Mouse (Mus musculus) adrenal gland, adult (tissue): ENCODE data around the gene Dct.

Source experiments
- DNase-seq, 2 experiments: peaks; one replicate each; pipeline ENCODE4 v3.0.0; 2022 to 2023; ENCODE audit warnings: low spot score in 1 of 2; ENCODE audit not compliant: inconsistent age in 2 of 2

The Dct gene

DNA sequence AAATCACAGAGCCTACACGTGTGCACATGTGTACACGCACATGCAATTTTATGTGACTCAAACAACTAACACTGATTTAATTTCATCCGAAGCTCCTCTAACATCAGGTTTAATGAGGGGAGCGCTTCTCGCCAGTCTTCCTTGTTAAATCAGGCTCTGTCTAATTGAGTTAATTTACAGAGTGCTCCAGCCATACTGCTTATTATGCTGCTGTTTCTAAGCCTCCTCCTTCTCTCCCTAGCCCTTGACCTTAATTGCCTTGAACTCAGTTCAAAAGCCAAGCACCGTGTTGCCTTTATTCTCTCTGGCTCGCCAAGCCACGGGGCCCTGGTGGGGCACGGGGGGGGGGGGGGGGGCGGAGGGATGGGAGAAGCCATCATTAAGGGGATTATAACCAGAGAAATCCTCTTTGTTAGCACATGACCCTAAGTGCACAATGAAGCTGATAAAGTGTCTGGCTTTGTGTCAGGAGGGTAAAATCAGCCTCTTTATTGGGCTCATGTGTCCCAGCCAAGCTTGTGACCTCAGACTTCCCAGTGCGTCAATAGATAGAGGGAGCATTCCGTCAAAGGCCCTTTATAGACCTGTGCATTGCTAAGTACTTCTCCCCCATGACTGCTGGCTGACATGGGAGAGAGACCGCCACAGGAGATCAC lies at the start of gene Dct:
Dct (minus strand) TSS at position 270 of the 656 bp plus-strand sequence.
- no peak for DNase-seq

- DNase-seq, result no peak
These were observed 49.4 kb upstream of the Dct start for GRCm38 (mm10) chr14:118101227-118101990.

DNA sequence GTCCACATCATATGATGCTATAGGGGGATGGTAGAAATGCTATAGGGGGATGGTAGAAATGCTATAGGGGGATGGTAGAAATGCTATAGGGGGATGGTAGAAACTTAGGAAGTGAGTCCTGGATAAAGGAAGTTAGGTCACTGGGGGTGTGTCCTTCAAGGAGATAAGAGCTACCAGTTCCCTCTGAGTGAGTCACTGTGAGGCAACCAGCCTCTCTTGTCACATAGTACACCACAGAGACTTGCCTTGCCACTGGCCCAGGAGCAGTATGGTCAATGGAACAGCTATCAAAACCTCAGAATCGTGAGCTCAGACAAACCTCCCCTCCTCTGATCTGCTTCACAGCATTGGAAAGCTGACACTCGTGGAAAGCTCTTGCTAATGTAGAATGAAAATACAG lies 46.2 kb upstream of the Dct start:
- DNase-seq, result no peak

GRCm38 (mm10) chr14:118089806-118090392 lies 37.9 kb upstream of the Dct start:
- DNase-seq, result no peak

DNA sequence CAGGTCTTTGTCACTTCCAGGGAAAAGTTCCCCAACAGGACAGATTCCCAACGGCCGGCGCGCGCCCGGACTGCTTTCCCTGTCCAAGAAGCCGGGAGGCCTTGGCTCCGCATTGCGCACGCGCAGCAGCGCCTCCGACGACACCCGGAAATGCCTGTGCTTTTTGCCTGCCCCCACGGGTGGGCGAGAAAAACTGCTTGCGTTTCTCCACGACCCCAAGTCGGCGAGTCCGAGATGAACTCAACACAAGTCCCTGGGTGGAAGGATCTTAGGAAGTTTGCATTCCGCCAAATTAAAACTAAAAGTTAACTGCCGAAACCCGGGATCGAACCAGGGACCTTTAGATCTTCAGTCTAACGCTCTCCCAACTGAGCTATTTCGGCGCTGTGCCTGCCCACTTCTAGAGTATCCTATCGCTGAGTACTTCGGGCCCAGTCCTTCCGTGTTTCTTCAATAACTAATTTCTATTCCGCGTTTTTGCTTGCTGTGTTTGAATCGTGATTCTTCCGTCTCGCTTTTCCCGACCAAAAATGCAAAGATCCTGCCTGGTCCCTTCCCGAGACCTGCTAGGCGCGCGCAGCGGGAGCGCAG lies 37.3 kb upstream of the Dct start:
- peak; percentile 93 to 98 for DNase-seq

- DNase-seq, result no peak
These were observed 36.6 kb upstream of the Dct start for GRCm38 (mm10) chr14:118088437-118089207.

DNA sequence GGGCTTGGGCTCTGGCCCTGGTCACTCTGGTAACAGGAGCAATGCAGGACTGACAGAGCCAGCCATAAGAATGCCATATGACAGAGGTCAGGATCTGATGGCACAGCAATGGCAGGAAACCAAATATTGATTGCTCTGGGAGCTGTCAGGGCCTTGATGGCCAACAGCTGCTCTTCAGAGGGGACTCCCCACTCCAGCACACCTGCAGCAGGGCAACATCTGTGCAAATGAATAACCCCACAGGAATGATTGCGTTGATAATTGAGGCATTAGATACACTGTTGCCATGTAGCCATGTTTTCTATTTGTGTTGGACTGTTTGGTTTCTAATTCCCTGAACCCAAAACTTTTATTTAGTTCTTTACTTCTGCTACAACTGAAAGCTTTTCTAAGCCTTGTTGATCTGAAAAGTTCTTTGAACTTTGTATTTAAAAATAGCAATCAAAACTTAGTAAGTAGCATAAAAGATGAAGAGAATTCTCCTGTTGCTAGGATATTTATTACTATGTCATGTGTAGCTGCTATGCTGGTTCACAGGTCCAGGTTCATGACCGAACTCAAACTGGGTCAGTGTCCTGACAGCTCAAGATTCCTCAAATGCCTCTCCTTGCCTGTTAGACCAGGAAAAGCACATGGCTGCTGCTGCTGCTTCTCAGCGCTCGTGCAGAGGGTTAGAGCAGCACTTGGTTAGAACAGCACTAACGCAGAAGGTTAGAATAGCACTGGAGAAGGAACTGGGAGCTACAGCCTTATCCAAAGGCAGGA lies 34.4 kb upstream of the Dct start:
- DNase-seq, result no peak

- DNase-seq, result no peak
These were observed 31.8 kb upstream of the Dct start for GRCm38 (mm10) chr14:118083851-118084250.

GRCm38 (mm10) chr14:118080606-118081005 lies 28.6 kb upstream of the Dct start:
- no peak for DNase-seq

DNA sequence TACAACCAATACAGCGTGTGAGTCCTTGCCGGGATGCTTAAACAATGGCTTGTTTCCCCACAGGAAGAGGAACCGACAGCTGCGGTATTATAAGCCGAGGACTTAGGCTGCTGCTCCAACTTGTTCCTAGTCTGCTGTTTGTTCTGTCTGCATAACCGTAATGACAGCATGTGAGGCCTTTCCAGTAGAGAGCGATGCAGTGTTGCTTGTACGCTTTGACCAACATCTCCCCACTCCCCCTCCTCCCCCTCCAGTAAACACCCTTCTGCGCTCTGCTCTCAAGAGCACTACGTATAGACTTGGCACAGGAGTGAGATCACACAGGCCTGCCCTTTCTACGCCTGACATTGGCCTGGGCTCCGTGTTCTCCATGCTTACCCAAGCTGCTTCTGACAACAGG lies 18.1 kb upstream of the Dct start:
- no peak for DNase-seq

- no peak for DNase-seq
These were observed 17.5 kb upstream of the Dct start for GRCm38 (mm10) chr14:118069439-118070079.

DNA sequence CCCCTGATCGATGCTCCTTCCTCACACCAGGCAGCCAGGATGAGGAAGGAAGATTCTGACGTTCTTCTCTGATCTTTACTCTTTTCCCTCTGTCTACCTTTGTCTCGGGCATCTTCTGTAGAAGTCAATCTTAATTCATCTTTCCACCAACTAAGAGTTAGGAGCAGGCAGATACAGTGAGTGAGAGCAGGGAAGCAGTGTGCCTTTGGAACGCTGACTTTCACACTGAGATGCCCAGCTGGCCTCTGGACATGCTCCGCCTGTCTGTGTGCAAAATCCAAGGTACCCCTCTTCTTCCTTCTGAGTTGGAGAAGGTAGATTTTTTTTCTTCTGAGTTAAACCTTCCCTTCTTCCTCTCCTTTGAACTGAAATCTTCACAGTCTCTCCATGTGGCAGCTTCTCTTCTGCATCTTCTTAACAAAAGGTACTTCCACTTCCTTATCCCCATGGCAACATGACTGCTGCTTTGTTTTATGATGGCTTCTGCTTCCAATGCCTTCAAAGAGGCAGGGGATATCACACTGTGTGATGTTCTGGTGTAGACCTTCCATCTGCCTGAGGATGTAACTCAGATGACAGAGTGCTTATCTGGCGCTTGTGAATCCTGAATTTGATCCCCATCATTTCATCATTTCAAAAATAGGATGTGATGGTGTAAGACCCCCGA lies 9.9 kb upstream of the Dct start:
- no peak for DNase-seq

DNA sequence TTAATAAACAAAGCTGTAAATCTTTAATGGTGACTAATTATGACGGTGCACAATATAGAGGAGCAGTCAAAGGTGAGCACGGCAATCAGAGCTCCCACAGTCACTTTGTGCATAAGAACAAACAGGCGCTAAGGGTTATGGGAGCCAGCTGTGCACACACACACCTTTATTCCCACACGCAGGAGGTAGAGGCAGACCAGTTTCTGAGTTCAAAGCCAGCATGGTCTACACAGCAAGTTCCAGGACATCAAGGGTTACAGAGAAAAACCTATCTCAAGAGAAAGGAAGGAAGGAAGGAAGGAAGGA lies 6.5 kb upstream of the Dct start:
- DNase-seq, result no peak

DNA sequence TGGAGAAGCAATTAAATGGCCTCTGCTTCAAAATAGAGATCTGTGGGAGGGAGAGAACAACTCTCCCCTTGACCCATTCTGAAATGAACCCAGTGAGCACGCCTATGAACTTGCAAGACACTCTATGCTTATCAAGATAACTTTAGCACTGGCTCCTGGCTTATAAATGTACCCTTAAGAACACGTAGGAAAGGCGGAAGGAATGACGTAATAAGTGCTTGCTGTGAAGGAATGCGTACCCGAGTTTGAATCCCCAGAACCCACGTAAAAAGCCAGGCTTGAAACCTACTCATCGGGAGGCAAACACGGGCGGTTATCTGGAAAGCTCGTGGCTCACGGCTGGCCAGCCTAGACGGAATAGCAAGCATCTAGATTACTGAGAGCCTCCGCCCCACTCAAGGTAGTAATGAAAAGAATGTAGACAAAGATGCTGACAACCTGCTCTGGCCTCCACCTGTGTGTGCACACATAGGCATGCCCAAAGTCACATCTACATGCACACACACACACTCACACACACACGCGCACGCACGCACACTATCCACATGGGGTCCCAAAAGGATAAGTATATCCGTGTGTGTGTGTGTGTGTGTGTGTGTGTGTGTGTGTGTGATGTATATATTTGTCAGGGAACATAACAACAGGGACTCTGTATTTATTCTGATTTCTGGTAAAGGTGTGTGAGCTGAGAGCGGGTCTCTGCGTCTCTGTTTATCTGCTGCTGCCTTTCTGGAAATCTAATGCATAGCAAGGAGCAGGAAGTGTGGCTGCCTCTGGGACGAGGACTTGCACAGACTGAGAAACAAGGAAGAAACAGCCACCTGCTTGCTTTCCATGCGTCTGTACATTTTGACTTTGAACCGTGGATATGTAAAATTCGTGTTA lies 5.9 kb upstream of the Dct start:
- DNase-seq, result no peak

DNA sequence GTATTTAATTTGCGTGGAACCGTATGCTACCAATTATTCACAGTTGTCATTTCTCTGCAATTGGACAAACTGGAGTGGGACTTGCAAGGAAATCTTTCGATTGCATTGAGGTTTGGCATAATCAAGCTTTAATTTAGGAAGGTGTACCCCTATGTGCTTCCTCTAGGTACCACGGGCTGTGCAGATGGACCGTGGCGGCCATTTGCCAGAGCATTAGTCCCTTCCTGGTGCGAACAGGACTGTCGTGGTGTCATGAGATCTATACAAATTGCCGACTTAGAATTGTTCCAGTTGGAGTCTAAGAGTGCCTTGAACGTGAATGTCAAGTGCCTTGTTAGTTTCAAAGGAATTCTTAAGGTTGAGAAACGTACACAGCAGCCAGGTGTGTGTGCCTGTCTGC lies 726 bp upstream of the Dct start:
- no peak for DNase-seq

DNA sequence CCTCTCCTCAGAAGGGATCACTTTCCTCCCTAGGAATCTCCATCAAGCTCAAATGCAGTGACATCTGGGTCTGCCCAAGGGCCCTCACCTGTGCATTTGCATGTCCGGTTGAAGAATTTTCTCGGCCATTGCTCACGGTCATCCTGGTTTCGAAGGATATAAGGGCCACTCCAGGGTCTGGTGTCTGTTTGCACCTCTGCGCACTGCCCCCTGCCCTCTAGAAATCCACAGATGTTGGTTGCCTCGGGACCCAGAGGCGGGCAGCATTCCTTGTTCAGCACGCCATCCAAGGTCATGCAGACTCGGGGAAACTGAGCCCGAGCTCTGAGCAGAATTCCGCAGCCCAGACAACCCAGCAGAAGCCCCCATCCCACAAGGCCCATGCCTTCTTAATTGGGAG lies 648 bp downstream of the Dct start:
- DNase-seq, result no peak

DNA sequence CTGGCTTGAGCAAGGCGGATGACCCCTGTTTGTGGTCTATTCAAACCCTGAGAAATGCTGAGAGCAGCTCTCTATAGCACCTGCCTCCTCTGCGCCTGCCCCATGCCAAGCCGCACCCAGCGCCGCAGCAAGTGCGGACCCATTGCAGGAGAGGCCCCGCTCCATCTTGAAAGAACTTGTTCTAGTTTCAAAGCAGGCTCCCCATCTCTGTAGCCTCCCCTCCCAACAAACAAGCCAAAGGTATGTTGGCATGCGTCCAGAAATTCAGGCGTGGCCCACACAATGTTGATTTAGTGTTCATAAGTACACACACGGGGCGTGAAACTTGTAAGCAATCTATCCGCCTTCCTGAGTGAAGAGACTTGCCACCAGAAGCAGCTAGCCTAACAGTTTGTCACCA lies 1.1 kb downstream of the Dct start:
- no peak for DNase-seq

DNA sequence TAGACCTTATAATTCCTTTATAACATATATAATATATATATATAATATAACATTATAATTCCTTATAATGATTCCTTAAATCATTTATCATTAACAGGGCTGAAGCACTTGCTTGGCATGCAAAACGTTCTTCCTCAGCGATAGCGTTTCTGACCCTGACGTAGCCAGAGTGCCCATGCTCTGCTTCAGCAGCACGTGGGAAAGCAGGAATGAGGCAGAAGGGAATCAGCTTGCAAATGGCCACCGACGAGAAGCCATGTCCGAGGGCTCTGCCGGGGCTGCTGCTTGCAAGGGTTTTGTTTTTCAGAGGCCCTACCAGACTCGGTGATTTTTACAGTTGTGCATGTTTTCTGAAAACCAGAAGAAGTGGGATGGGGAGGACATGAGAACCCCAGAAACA lies 1.6 kb downstream of the Dct start:
- DNase-seq, result no peak
